11 mouse cellular contexts compared by ENCODE assay signal in the genomic region with DNA sequence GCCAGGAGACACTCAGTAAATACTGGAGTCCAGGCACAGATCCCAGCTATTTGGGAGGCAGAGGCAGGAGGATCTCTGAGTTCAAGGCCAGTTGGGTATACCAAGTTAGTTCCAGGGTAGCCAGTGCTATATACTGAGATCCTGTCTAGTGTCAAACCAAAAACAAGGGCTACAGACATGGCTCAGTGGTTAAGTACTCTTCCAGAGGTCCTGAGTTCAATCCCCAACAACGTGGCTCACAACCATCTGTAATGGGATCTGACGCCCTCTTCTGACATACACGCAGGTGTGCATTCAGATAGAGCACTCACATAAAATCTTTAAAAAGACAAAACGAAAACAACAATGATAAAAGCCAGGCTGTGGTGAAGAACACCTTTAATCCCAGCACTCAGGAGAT. TPM values are rescaled to one million over a fixed set of nuclear protein-coding genes. Genes with fewer than 3 reads are reported as not detected.
A peak's percentile ranks its signal among the peaks of the same experiment; 100 is the strongest.
DNase-seq lines count a peak whose midpoint lies in the region; ATAC-seq and TF ChIP-seq lines count a peak whose summit lies in the region.
"Had no signal": no experiment of that assay in that cellular context is flagged by ENCODE, and none has a peak within 500 bp of the region (broad histone marks: within the 10 kb centered on the region; RNA-seq: fewer than 3 reads in every experiment).

No protein-coding gene starts in this region.

- H3K4me1 ChIP-seq in kidney, embryonic 14.5 days (ENCODE audit: control insufficient read depth, insufficient read depth, low read length): 0 out of 2 replicates have a peak, but pooled peaks cover 6% of the 10 kb centered on the region
- peaks cover 65% of the 10 kb centered on the region for H3K4me1 ChIP-seq in G1E (ENCODE audit: insufficient read depth, low read depth, low read length)
- peaks cover 30% of the 10 kb centered on the region for H3K4me1 ChIP-seq in hindbrain, embryonic 13.5 days (replicated peaks)

- H3K9ac ChIP-seq in kidney, embryonic 14.5 days (ENCODE audit: low read depth, low read length): no peak overlapping the region
- H3K9ac ChIP-seq in hindbrain, embryonic 13.5 days: no peak overlapping the region

- ATAC-seq in kidney, embryonic 14.5 days (ENCODE audit: low FRiP score, low TSS enrichment): no peak
- no peak for ATAC-seq in G1E (ENCODE audit: extremely low read depth, insufficient number of reproducible peaks, low FRiP score, poor library complexity, severe bottlenecking)
- ATAC-seq in hindbrain, embryonic 13.5 days (ENCODE audit: low FRiP score): no peak

- no peaks in the 10 kb centered on the region for H3K27me3 ChIP-seq in kidney, embryonic 14.5 days (ENCODE audit: control insufficient read depth, insufficient read depth, low read length)
- no peaks in the 10 kb centered on the region for H3K27me3 ChIP-seq in G1E (ENCODE audit: insufficient read depth, low read length)
- H3K27me3 ChIP-seq in hindbrain, embryonic 13.5 days: no peaks in the 10 kb centered on the region

- TF ChIP-seq CTCF in G1E (IDR thresholded peaks at IDR 0.05; ENCODE audit: low read depth, low read length): no peak

- peaks cover 74% of the 10 kb centered on the region for H3K79me2 ChIP-seq in macrophage (ENCODE audit: inconsistent target)

- WGBS in kidney, embryonic 14.5 days: 93% methylated on average over 4 of the region's 4 CpGs
- WGBS in hindbrain, embryonic 13.5 days: 95% methylated on average over 4 of the region's 4 CpGs
- WGBS in macrophage (ENCODE audit: missing documents): 82% methylated on average over 4 of the region's 4 CpGs

- no peak overlapping the region; the same call in 1 of the 2 replicates for H3K27ac ChIP-seq in kidney, embryonic 14.5 days (ENCODE audit: low read depth, low read length)
- H3K27ac ChIP-seq in hindbrain, embryonic 13.5 days: no peak overlapping the region
- no peak overlapping the region for H3K27ac ChIP-seq in macrophage

- DNase-seq in kidney, postnatal 36 days: no peak
- no peak for DNase-seq in G1E (ENCODE audit: low spot score)
- DNase-seq in testis, postnatal 14 days (ENCODE audit: low spot score): no peak
- no peak for DNase-seq in gastrocnemius, postnatal 25 days
- no peak for DNase-seq in c-Kit-positive CD71-positive TER-119-positive erythroid progenitor cells, embryonic 14.5 days (ENCODE audit: low spot score)
- DNase-seq: cerebellum, adult 11-12 months had no signal

- no peaks in the 10 kb centered on the region for H3K9me3 ChIP-seq in kidney, embryonic 14.5 days (ENCODE audit: control insufficient read depth, low read length)
- no peaks in the 10 kb centered on the region for H3K9me3 ChIP-seq in G1E (replicated peaks)
- H3K9me3 ChIP-seq in hindbrain, embryonic 13.5 days: no peaks in the 10 kb centered on the region

- H3K36me3 ChIP-seq in kidney, embryonic 14.5 days (ENCODE audit: control insufficient read depth, insufficient read depth, low read length): peaks cover 71% of the 10 kb centered on the region
- peaks cover 97% of the 10 kb centered on the region for H3K36me3 ChIP-seq in G1E (replicated peaks)
- H3K36me3 ChIP-seq in hindbrain, embryonic 13.5 days: peaks cover 80% of the 10 kb centered on the region
- H3K36me3 ChIP-seq in macrophage (ENCODE audit: inconsistent target): peaks cover 41% of the 10 kb centered on the region

- H3K4me2 ChIP-seq in kidney, embryonic 14.5 days (replicated peaks; ENCODE audit: low read depth, low read length): peak overlapping the region; percentile 89; the same call in 1 of the 2 replicates
- H3K4me2 ChIP-seq in hindbrain, embryonic 13.5 days: peak overlapping the region; percentile 79

- peak overlapping the region; percentile 91; the same call in 1 of the 2 replicates for H3K4me3 ChIP-seq in kidney, embryonic 14.5 days (ENCODE audit: low read length)
- H3K4me3 ChIP-seq in G1E (ENCODE audit: low read depth, low read length) (peak overlapping the region; percentile 80; the same call in 1 of the 2 replicates), macrophage (ENCODE audit: inconsistent target) (peak overlapping the region; percentile 44)
- H3K4me3 ChIP-seq in hindbrain, embryonic 13.5 days: peak overlapping the region; percentile 84; the same call in 1 of the 2 replicates

RNA-seq across cellular contexts. Expression of a gene that starts 1.1 kb away (rescaled TPM):
- polyA plus RNA-seq in kidney, embryonic 14.5 days (2014; fragmentation: Nextera tagmentation; extraction: Ambion mirVana): 48.9 and 62.0 TPM in 2 replicates
- total RNA-seq in G1E (2014; fragmentation: Nextera tagmentation) (16.6 and 22.1 TPM in 2 replicates), G1E (2017) (24.0 and 26.2 TPM in 2 replicates)
- polyA plus RNA-seq in G1E (2012) (9.5 and 11.7 TPM in 2 replicates), macrophage (2018) (8.2 to 21.8 TPM (median 10.7 TPM) in 3 replicates)
- 36.8 and 38.5 TPM in 2 replicates for polyA plus RNA-seq in hindbrain, embryonic 13.5 days (2015; fragmentation: Nextera tagmentation; extraction: Ambion mirVana)
- 1 to 10 TPM in 20 of 26 experiments, under 1 TPM in 2, not detected in 4; 0.84 to 4.3 (median 2.1) TPM for total RNA-seq in macrophage (2018; cell fraction: chromatin; rRNA removed)
- 10 to 100 TPM in 3 of 26 experiments, 1 to 10 TPM in 23; 3.2 to 11.2 (median 5.9) TPM for total RNA-seq in macrophage (2018; cell fraction: cytosol; rRNA removed)
- 1 to 10 TPM in 22 of 26 experiments, under 1 TPM in 1, not detected in 3; 0.78 to 8.7 (median 2.5) TPM for total RNA-seq in macrophage (2018; cell fraction: nucleus; rRNA removed)
- 10 to 100 TPM; 35.7 to 39.8 TPM for total RNA-seq in gastrocnemius, postnatal 25 days (2021)

RNA-seq across cellular contexts. Expression of a gene that starts 7.0 kb away (rescaled TPM):
- 32.4 and 38.8 TPM in 2 replicates for polyA plus RNA-seq in kidney, embryonic 14.5 days (2014; fragmentation: Nextera tagmentation; extraction: Ambion mirVana)
- 34.2 and 49.9 TPM in 2 replicates for total RNA-seq in G1E (2014; fragmentation: Nextera tagmentation)
- 29.4 and 31.1 TPM in 2 replicates for total RNA-seq in G1E (2017)
- polyA plus RNA-seq in G1E (2012): 24.6 and 26.5 TPM in 2 replicates
- 39.6 and 40.9 TPM in 2 replicates for polyA plus RNA-seq in hindbrain, embryonic 13.5 days (2015; fragmentation: Nextera tagmentation; extraction: Ambion mirVana)
- total RNA-seq in macrophage (2018; cell fraction: chromatin; rRNA removed): 10 to 100 TPM in 22 of 26 experiments, 1 to 10 TPM in 4; 5.5 to 32.1 (median 16.3) TPM
- 10 to 100 TPM; 10.7 to 25.2 (median 21.5) TPM for total RNA-seq in macrophage (2018; cell fraction: cytosol; rRNA removed)
- total RNA-seq in macrophage (2018; cell fraction: nucleus; rRNA removed): 10 to 100 TPM in 25 of 26 experiments, 1 to 10 TPM in 1; 9.6 to 38.0 (median 19.5) TPM
- 19.3 to 23.9 TPM (median 20.0 TPM) in 3 replicates for polyA plus RNA-seq in macrophage (2018)
- total RNA-seq in gastrocnemius, postnatal 25 days (2021): 10 to 100 TPM; 15.8 to 17.6 TPM

RNA-seq across cellular contexts. Expression of a gene that starts 7.2 kb away (rescaled TPM):
- 110 and 140 TPM in 2 replicates for polyA plus RNA-seq in kidney, embryonic 14.5 days (2014; fragmentation: Nextera tagmentation; extraction: Ambion mirVana)
- total RNA-seq in G1E (2014; fragmentation: Nextera tagmentation) (56.7 and 62.0 TPM in 2 replicates), G1E (2017) (35.5 and 39.7 TPM in 2 replicates)
- polyA plus RNA-seq in G1E (2012) (8.9 and 9.1 TPM in 2 replicates), macrophage (2018) (17.4 to 38.4 TPM (median 26.7 TPM) in 3 replicates)
- 73.7 and 77.6 TPM in 2 replicates for polyA plus RNA-seq in hindbrain, embryonic 13.5 days (2015; fragmentation: Nextera tagmentation; extraction: Ambion mirVana)
- 10 to 100 TPM in 21 of 26 experiments, 1 to 10 TPM in 5; 3.4 to 28.9 (median 14.3) TPM for total RNA-seq in macrophage (2018; cell fraction: chromatin; rRNA removed)
- total RNA-seq in macrophage (2018; cell fraction: cytosol; rRNA removed): 10 to 100 TPM; 13.6 to 25.8 (median 18.4) TPM
- total RNA-seq in macrophage (2018; cell fraction: nucleus; rRNA removed): 10 to 100 TPM in 21 of 26 experiments, 1 to 10 TPM in 5; 4.0 to 25.9 (median 13.9) TPM
- 10 to 100 TPM; 14.7 to 18.5 TPM for total RNA-seq in gastrocnemius, postnatal 25 days (2021)

RNA-seq across cellular contexts. Expression of a gene that starts 16.0 kb away (rescaled TPM):
- 22.5 and 31.9 TPM in 2 replicates for polyA plus RNA-seq in kidney, embryonic 14.5 days (2014; fragmentation: Nextera tagmentation; extraction: Ambion mirVana)
- total RNA-seq in G1E (2014; fragmentation: Nextera tagmentation) (not detected in 2 replicates), G1E (2017) (not detected in 2 replicates)
- polyA plus RNA-seq in G1E (2012) (not detected in 2 replicates), macrophage (2018) (not detected in 3 replicates)
- polyA plus RNA-seq in hindbrain, embryonic 13.5 days (2015; fragmentation: Nextera tagmentation; extraction: Ambion mirVana): not detected in 2 replicates
- not detected for total RNA-seq in macrophage (2018; cell fraction: chromatin; rRNA removed)
- total RNA-seq in macrophage (2018; cell fraction: cytosol; rRNA removed): not detected
- not detected for total RNA-seq in macrophage (2018; cell fraction: nucleus; rRNA removed)
- not detected for total RNA-seq in gastrocnemius, postnatal 25 days (2021)
- total RNA-seq: gastrocnemius, adult 8-10 months; left cerebral cortex, postnatal 25 days had no signal

RNA-seq across cellular contexts. Expression of a gene that starts 18.5 kb away (rescaled TPM):
- polyA plus RNA-seq in kidney, embryonic 14.5 days (2014; fragmentation: Nextera tagmentation; extraction: Ambion mirVana): 57.2 and 62.9 TPM in 2 replicates
- total RNA-seq in G1E (2014; fragmentation: Nextera tagmentation) (27.3 and 28.6 TPM in 2 replicates), G1E (2017) (51.1 and 51.2 TPM in 2 replicates)
- polyA plus RNA-seq in G1E (2012) (22.0 and 24.8 TPM in 2 replicates), macrophage (2018) (37.0 to 41.2 TPM (median 40.7 TPM) in 3 replicates)
- 139 and 143 TPM in 2 replicates for polyA plus RNA-seq in hindbrain, embryonic 13.5 days (2015; fragmentation: Nextera tagmentation; extraction: Ambion mirVana)
- 10 to 100 TPM in 25 of 26 experiments, 1 to 10 TPM in 1; 6.7 to 34.9 (median 23.8) TPM for total RNA-seq in macrophage (2018; cell fraction: chromatin; rRNA removed)
- total RNA-seq in macrophage (2018; cell fraction: cytosol; rRNA removed): 10 to 100 TPM; 31.0 to 41.8 (median 36.9) TPM
- total RNA-seq in macrophage (2018; cell fraction: nucleus; rRNA removed): 10 to 100 TPM; 11.3 to 36.5 (median 26.8) TPM
- 10 to 100 TPM; 53.1 to 56.2 TPM for total RNA-seq in gastrocnemius, postnatal 25 days (2021)
